Mouse (Mus musculus) stomach, embryonic 16.5 days (tissue): ENCODE measurements around the gene Dirc2. TPM values are rescaled to one million over a fixed set of nuclear protein-coding genes. Genes with fewer than 3 reads are reported as not detected.

Source experiments
- ATAC-seq: fragments of 200-750 bp; cut with Nextera tagmentation; 2 replicates; pipeline ENCODE4 v1.8.0; 2017; ENCODE audit warnings: moderate number of reproducible peaks, moderate TSS enrichment; ENCODE audit not compliant: insufficient read depth, low FRiP score
- H3K27ac ChIP-seq: fragments of 300-500 bp; sonication (generic); 2 replicates; pipeline ENCODE4 v1.5.1; 2014; ENCODE audit warnings: low read length
- H3K27me3 ChIP-seq: fragments of 300-500 bp; sonication (generic); 2 replicates; pipeline ENCODE4 v1.6.1; 2014; ENCODE audit warnings: low read length, control low read depth, mixed read lengths; ENCODE audit not compliant: control insufficient read depth, insufficient read depth
- H3K36me3 ChIP-seq: fragments of 300-500 bp; sonication (generic); 2 replicates; pipeline ENCODE4 v1.6.1; 2014; ENCODE audit warnings: low read length; ENCODE audit not compliant: control insufficient read depth, insufficient read depth
- H3K4me1 ChIP-seq: fragments of 300-500 bp; sonication (generic); 2 replicates; pipeline ENCODE4 v1.6.1; 2014; ENCODE audit warnings: low read length, control low read depth, mixed read lengths; ENCODE audit not compliant: control insufficient read depth, insufficient read depth
- H3K4me2 ChIP-seq: fragments of 300-500 bp; sonication (generic); 2 replicates; pipeline ENCODE4 v1.6.1; 2014; ENCODE audit warnings: low read depth, low read length, mixed read lengths
- H3K4me3 ChIP-seq: fragments of 300-500 bp; sonication (generic); replicated peaks from 2 replicates; pipeline ENCODE4 v1.5.1; 2014; ENCODE audit warnings: mild to moderate bottlenecking, low read length
- H3K9ac ChIP-seq: fragments of 300-500 bp; sonication (generic); 2 replicates; pipeline ENCODE4 v1.6.1; 2014; ENCODE audit warnings: low read length
- H3K9me3 ChIP-seq: fragments of 300-500 bp; sonication (generic); replicated peaks from 2 replicates; pipeline ENCODE4 v1.6.1; 2016; ENCODE audit warnings: low read length, control low read depth; ENCODE audit not compliant: control insufficient read depth
- WGBS: fragments of 180-500 bp; shearing (Covaris S2); extraction: QIAGEN DNeasy Blood & Tissue Kit; methylation state at CpG from one replicate; pipeline ENCODE4 v1.1.7; 2014; 5-methylcytosine and 5-hydroxymethylcytosine counted together
- polyA plus RNA-seq: library from polyadenylated mRNA; unstranded; fragments of >200 nt; fragmentation: Nextera tagmentation; extraction: Ambion mirVana; gene quantifications from 2 replicates; pipeline ENCODE4 v1.2.1, GENCODE M21; 2015

Gene Dirc2
- 8.2 and 8.8 TPM in 2 replicates for polyA plus RNA-seq

GRCm38 (mm10) chr16:35768785-35769642, at the start of gene Dirc2:
Dirc2 (minus strand) TSS chr16:35769356.
- Histone ChIP-seq H3K36me3 (no peaks in the 10 kb centered on the region), H3K4me2 (peak within 1 kb of the TSS; percentile 92), H3K9ac (peak within 1 kb of the TSS; percentile 98), H3K9me3 (no peaks in the 10 kb centered on the region), H3K27me3 (no peaks in the 10 kb centered on the region), H3K27ac (peak within 1 kb of the TSS; percentile 72), H3K4me3 (peak within 1 kb of the TSS; percentile 92), H3K4me1 (peaks cover 20% of the 10 kb centered on the region)
- ATAC-seq, result peak; percentile 88
- under 1% methylated on average over 68 of the region's 78 CpGs for WGBS

GRCm38 (mm10) chr16:35817255-35818089, 48.3 kb upstream of the Dirc2 start:
- Histone ChIP-seq H3K27ac (no peak overlapping the region), H3K9me3 (no peaks in the 10 kb centered on the region), H3K4me2 (no peak overlapping the region), H3K4me1 (0 out of 2 replicates have a peak, but pooled peaks cover 2% of the 10 kb centered on the region), H3K9ac (no peak overlapping the region), H3K36me3 (no peaks in the 10 kb centered on the region; the same call in 1 of the 2 replicates), H3K27me3 (no peaks in the 10 kb centered on the region), H3K4me3 (no peak overlapping the region)
- ATAC-seq, result peak; percentile 40; the same call in 1 of the 2 replicates
- 36% methylated on average over 13 of the region's 13 CpGs for WGBS

GRCm38 (mm10) chr16:35813119-35813518, 44.0 kb upstream of the Dirc2 start:
- Histone ChIP-seq H3K9me3 (no peaks in the 10 kb centered on the region), H3K4me2 (no peak overlapping the region), H3K27me3 (no peaks in the 10 kb centered on the region), H3K27ac (no peak overlapping the region), H3K36me3 (no peaks in the 10 kb centered on the region), H3K9ac (no peak overlapping the region), H3K4me3 (no peak overlapping the region), H3K4me1 (0 out of 2 replicates have a peak, but pooled peaks cover 2% of the 10 kb centered on the region)
- WGBS, result 67% methylated on average over 3 of the region's 3 CpGs
- no peak for ATAC-seq

- no peak for ATAC-seq
- H3K27me3 ChIP-seq, result no peaks in the 10 kb centered on the region
- H3K27ac ChIP-seq, result no peak overlapping the region
- H3K9ac ChIP-seq, result no peak overlapping the region
- no peaks in the 10 kb centered on the region for H3K36me3 ChIP-seq
- no peak overlapping the region for H3K4me2 ChIP-seq
- 95% methylated on average over 2 of the region's 2 CpGs for WGBS
- H3K4me3 ChIP-seq, result no peak overlapping the region
- no peaks in the 10 kb centered on the region for H3K9me3 ChIP-seq
- H3K4me1 ChIP-seq, result 0 out of 2 replicates have a peak, but pooled peaks cover 2% of the 10 kb centered on the region
These were observed 39.7 kb upstream of the Dirc2 start for GRCm38 (mm10) chr16:35808838-35809237.

GRCm38 (mm10) chr16:35807663-35807992, 38.5 kb upstream of the Dirc2 start:
- no peaks in the 10 kb centered on the region for H3K36me3 ChIP-seq
- ATAC-seq, result no peak
- H3K27ac ChIP-seq, result no peak overlapping the region
- no peaks in the 10 kb centered on the region for H3K9me3 ChIP-seq
- 83% methylated on average over 4 of the region's 4 CpGs for WGBS
- no peak overlapping the region for H3K9ac ChIP-seq
- no peak overlapping the region for H3K4me2 ChIP-seq
- H3K4me1 ChIP-seq, result no peaks in the 10 kb centered on the region
- no peaks in the 10 kb centered on the region for H3K27me3 ChIP-seq
- no peak overlapping the region for H3K4me3 ChIP-seq

GRCm38 (mm10) chr16:35806973-35807662, 38.0 kb upstream of the Dirc2 start:
- 77% methylated on average over 6 of the region's 6 CpGs for WGBS
- Histone ChIP-seq H3K4me1 (no peaks in the 10 kb centered on the region), H3K4me3 (no peak overlapping the region), H3K36me3 (no peaks in the 10 kb centered on the region), H3K27ac (no peak overlapping the region), H3K27me3 (no peaks in the 10 kb centered on the region), H3K4me2 (no peak overlapping the region), H3K9ac (no peak overlapping the region), H3K9me3 (no peaks in the 10 kb centered on the region)
- no peak for ATAC-seq

- Histone ChIP-seq H3K4me2 (no peak overlapping the region), H3K27ac (no peak overlapping the region), H3K9me3 (peaks cover 3% of the 10 kb centered on the region), H3K4me3 (no peak overlapping the region), H3K4me1 (no peaks in the 10 kb centered on the region), H3K27me3 (no peaks in the 10 kb centered on the region), H3K36me3 (no peaks in the 10 kb centered on the region), H3K9ac (no peak overlapping the region)
- no peak for ATAC-seq
- WGBS, result 85% methylated on average over 4 of the region's 4 CpGs
These were observed 34.6 kb upstream of the Dirc2 start for GRCm38 (mm10) chr16:35803723-35804122.

- Histone ChIP-seq H3K4me2 (no peak overlapping the region), H3K4me1 (no peaks in the 10 kb centered on the region), H3K9ac (no peak overlapping the region), H3K27me3 (no peaks in the 10 kb centered on the region), H3K36me3 (no peaks in the 10 kb centered on the region), H3K27ac (no peak overlapping the region), H3K4me3 (no peak overlapping the region), H3K9me3 (peaks cover 3% of the 10 kb centered on the region)
- ATAC-seq, result no peak
- 87% methylated on average over 7 of the region's 7 CpGs for WGBS
These were observed 33.0 kb upstream of the Dirc2 start for GRCm38 (mm10) chr16:35802163-35802562.
